Mouse (Mus musculus) gastrocnemius, postnatal 4 days (tissue): Measurements from ENCODE around the gene Plxnb2. TPM values are rescaled to one million over a fixed set of nuclear protein-coding genes. Genes with fewer than 3 reads are reported as not detected.
A peak's percentile ranks its signal among the peaks of the same experiment; 100 is the strongest.

Source experiments
- DNase-seq, 2 experiments: peaks; one replicate each; pipeline ENCODE4 v3.0.0; 2021 to 2022; ENCODE audit warnings: low spot score in 2 of 2, mixed read lengths in 2 of 2
- total RNA-seq, 2 experiments: library from RNA; stranded (reverse); gene quantifications; 2 replicates each; pipeline ENCODE4 v1.2.3; 2021

Gene Plxnb2
- total RNA-seq, 2 experiments from 2014 or later: 81.0 to 84.7 TPM

GRCm38 (mm10) chr15:89180081-89180541 is 477 bp downstream of the Plxnb2 start:
- peak in 1 of 2 experiments; percentile 55 for DNase-seq

- DNase-seq: no peak
Measured at GRCm38 (mm10) chr15:89179630-89179964, 991 bp downstream of the Plxnb2 start.

GRCm38 (mm10) chr15:89178954-89179629 is 1.5 kb downstream of the Plxnb2 start:
- peak; percentile 59 to 78 for DNase-seq

GRCm38 (mm10) chr15:89178260-89178860 is 2.2 kb downstream of the Plxnb2 start:
- no peak for DNase-seq

GRCm38 (mm10) chr15:89177576-89178259 is 2.9 kb downstream of the Plxnb2 start:
- DNase-seq: no peak

- DNase-seq: no peak
Measured at GRCm38 (mm10) chr15:89177121-89177520, 3.5 kb downstream of the Plxnb2 start.

- DNase-seq: no peak
Measured at GRCm38 (mm10) chr15:89175411-89176155, 5.0 kb downstream of the Plxnb2 start.

GRCm38 (mm10) chr15:89174889-89175339 is 5.7 kb downstream of the Plxnb2 start:
- no peak for DNase-seq

- DNase-seq: peak; percentile 43 to 50
Measured at GRCm38 (mm10) chr15:89173906-89174214, 6.7 kb downstream of the Plxnb2 start.

GRCm38 (mm10) chr15:89173024-89173905 is 7.3 kb downstream of the Plxnb2 start:
- peak; percentile 45 to 61 for DNase-seq

- no peak for DNase-seq
Measured at GRCm38 (mm10) chr15:89172276-89172935, 8.2 kb downstream of the Plxnb2 start.

- no peak for DNase-seq
Measured at GRCm38 (mm10) chr15:89171526-89172051, 9.0 kb downstream of the Plxnb2 start.

- DNase-seq: no peak
Measured at GRCm38 (mm10) chr15:89170102-89170501, 10.5 kb downstream of the Plxnb2 start.

- peak; percentile 45 to 74 for DNase-seq
Measured at GRCm38 (mm10) chr15:89169431-89169830, 11.2 kb downstream of the Plxnb2 start.

GRCm38 (mm10) chr15:89168922-89169321 is 11.7 kb downstream of the Plxnb2 start:
- no peak for DNase-seq

GRCm38 (mm10) chr15:89165478-89165877 is 15.1 kb downstream of the Plxnb2 start:
- no peak for DNase-seq

- DNase-seq: no peak
Measured at GRCm38 (mm10) chr15:89161397-89161796, 19.2 kb downstream of the Plxnb2 start.

- no peak for DNase-seq
Measured at GRCm38 (mm10) chr15:89158516-89158915, 22.1 kb downstream of the Plxnb2 start.

- DNase-seq: peak in 1 of 2 experiments; percentile 73
Measured at GRCm38 (mm10) chr15:89157954-89158353, 22.6 kb downstream of the Plxnb2 start.

GRCm38 (mm10) chr15:89152312-89152711 is 28.3 kb downstream of the Plxnb2 start:
- no peak for DNase-seq
